In the genomic region with DNA sequence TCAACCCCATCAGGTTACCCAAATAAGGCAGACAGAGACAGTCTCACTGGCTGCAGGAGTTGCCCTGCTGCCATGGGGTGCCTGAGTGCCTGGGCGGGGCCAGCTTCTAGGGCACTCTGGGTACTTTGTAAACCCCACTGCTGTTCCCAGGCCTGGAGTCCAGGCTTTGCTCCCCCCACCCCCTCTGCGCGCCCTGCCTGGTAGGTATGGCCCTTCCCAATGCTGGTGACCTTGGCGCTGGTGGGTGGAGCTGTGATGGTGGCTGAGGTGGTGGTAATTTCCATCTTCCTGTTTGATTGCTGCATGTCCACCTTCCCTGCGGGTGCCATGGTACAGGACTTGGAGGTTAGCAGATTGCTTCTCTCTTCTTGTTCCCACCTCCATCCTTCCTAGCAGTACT, we compare ENCODE assay signal across 12 mouse cellular contexts. TPM values are rescaled to one million over a fixed set of nuclear protein-coding genes. Genes with fewer than 3 reads are reported as not detected.
"Had no signal": no experiment of that assay in that cellular context is flagged by ENCODE, and none has a peak within 500 bp of the region (broad histone marks: within the 10 kb centered on the region; RNA-seq: fewer than 3 reads in every experiment).

No protein-coding gene starts in this region.

- DNase-seq: kidney, adult 11 months; kidney, postnatal 36 days; liver; liver, embryonic 13.5 days; liver, postnatal 0 days; thymus, postnatal 36 days had no signal

- H3K9ac ChIP-seq: liver, embryonic 13.5 days; liver, postnatal 0 days; lung, embryonic 15.5 days; midbrain, embryonic 13.5 days; neural tube, embryonic 15.5 days; stomach, embryonic 15.5 days had no signal

- H3K4me3 ChIP-seq: liver, embryonic 13.5 days; lung, embryonic 15.5 days; midbrain, embryonic 13.5 days; myocyte; neural tube, embryonic 15.5 days; stomach, embryonic 15.5 days had no signal

- H3K4me1 ChIP-seq: liver, embryonic 13.5 days; lung, embryonic 15.5 days; midbrain, embryonic 13.5 days; neural tube, embryonic 15.5 days; stomach, embryonic 15.5 days had no signal

- H3K27ac ChIP-seq: liver, embryonic 13.5 days; lung, embryonic 15.5 days; midbrain, embryonic 13.5 days; neural tube, embryonic 15.5 days; stomach, embryonic 15.5 days had no signal

- ATAC-seq: liver, postnatal 0 days; midbrain, embryonic 13.5 days had no signal

- H3K9me3 ChIP-seq: liver, embryonic 13.5 days; lung, embryonic 15.5 days; midbrain, embryonic 13.5 days; neural tube, embryonic 15.5 days; stomach, embryonic 15.5 days had no signal

- H3K27me3 ChIP-seq: liver, embryonic 13.5 days; lung, embryonic 15.5 days; midbrain, embryonic 13.5 days; neural tube, embryonic 15.5 days; stomach, embryonic 15.5 days had no signal

- H3K4me2 ChIP-seq: liver, embryonic 13.5 days; lung, embryonic 15.5 days; midbrain, embryonic 13.5 days; neural tube, embryonic 15.5 days; stomach, embryonic 15.5 days had no signal

RNA-seq across cellular contexts. Expression of gene Rasl10a, which starts 17.3 kb away (rescaled TPM):
- total RNA-seq: megakaryocyte-erythroid progenitor cell, adult 5-6 weeks had no signal
